Mouse (Mus musculus) cerebellum, adult 2 months (tissue): ENCODE measurements around the gene Fopnl.

Source experiments
- CTCF ChIP-seq: fragments of 200-500 bp; IDR thresholded peaks from 2 replicates; pipeline ENCODE4 v1.5.1; 2011; ENCODE audit warnings: low read depth, mild to moderate bottlenecking, control low read depth, low read length, moderate library complexity, borderline replicate concordance; ENCODE audit not compliant: insufficient read depth
- POLR2A ChIP-seq: fragments of 200-500 bp; IDR thresholded peaks from 2 replicates; pipeline ENCODE4 v1.6.1; 2011; ENCODE audit warnings: low read length, control low read depth, borderline replicate concordance; ENCODE audit not compliant: insufficient read depth

- no peak for TF ChIP-seq POLR2A
- TF ChIP-seq CTCF = no peak
These were observed 21.9 kb downstream of the Fopnl start for GRCm38 (mm10) chr16:14295291-14295690.
